Mouse (Mus musculus) embryonic fibroblast, embryonic 13.5 days (primary cell): ENCODE results near the gene Tnfsf11. TPM values are rescaled to one million over a fixed set of nuclear protein-coding genes. Genes with fewer than 3 reads are reported as not detected.

Experiments
- H3K27ac ChIP-seq: 2 replicates; pipeline ENCODE4 v1.5.1; 2012; ENCODE audit warnings: low read length, control low read depth, inconsistent platforms; ENCODE audit not compliant: insufficient read depth
- H3K4me1 ChIP-seq: 2 replicates; pipeline ENCODE4 v1.6.1; 2011; ENCODE audit warnings: low read length; ENCODE audit not compliant: control insufficient read depth, insufficient read depth
- H3K4me3 ChIP-seq: 2 replicates; pipeline ENCODE4 v1.5.1; 2011; ENCODE audit warnings: mild to moderate bottlenecking, control low read depth, low read length; ENCODE audit not compliant: insufficient read depth
- CTCF ChIP-seq: IDR thresholded peaks from 2 replicates; pipeline ENCODE4 v1.5.1; 2011; ENCODE audit warnings: mild to moderate bottlenecking, control low read depth, low read length, moderate library complexity, borderline replicate concordance; ENCODE audit not compliant: insufficient read depth
- POLR2A ChIP-seq: IDR thresholded peaks from 2 replicates; pipeline ENCODE4 v1.6.1; 2011; ENCODE audit warnings: low read depth, mild to moderate bottlenecking, control low read depth, low read length, moderate library complexity
- polyA plus RNA-seq: library from polyadenylated mRNA; stranded (reverse); fragments of >200 nt; gene quantifications from 2 replicates; pipeline ENCODE4 v1.2.4, GENCODE M21; 2011; ENCODE audit warnings: low read depth; ENCODE audit not compliant: missing spikeins, insufficient read length

Gene Tnfsf11
- polyA plus RNA-seq = 7.5 and 7.7 TPM in 2 replicates

DNA sequence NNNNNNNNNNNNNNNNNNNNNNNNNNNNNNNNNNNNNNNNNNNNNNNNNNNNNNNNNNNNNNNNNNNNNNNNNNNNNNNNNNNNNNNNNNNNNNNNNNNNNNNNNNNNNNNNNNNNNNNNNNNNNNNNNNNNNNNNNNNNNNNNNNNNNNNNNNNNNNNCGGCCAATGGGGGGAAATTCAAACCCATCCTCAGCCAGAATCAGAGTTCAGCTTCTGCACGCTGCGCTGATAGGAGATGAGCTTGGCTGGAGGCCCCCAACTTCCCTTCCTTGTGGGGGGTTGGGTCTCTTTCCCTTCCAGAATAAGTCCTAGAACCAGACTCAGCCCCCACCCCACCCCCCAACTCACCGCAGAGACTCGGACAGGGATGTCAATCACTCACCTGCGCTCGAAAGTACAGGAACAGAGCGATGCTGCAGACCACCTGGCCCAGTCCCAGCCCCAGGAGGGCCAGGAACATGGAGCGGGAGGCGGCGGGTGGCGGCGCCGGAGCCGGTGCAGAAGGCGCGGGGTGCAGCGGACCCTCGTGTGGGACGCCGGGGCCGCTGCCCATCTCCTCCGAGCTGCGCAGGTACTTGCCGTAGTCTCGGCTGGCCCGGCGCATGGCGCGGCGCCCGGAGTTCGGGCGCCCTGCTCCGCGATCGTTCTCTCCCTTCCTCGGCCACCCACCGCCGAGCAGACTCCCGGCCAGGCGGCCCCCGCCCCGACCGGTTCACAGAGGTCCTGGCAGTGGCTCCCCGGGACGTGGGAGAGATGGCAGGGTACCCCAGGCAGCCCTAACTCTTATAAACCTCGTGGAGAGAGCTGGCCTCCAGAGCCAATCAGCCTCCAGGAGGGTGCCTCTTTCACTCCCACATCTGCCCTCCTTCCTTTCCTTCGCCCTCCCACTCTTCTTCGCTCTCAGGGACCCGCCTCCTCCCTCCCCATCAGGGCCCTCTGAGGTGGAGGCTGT lies at the start of gene Tnfsf11:
TSS of gene Tnfsf11 (minus strand) at position 758 of the 952 bp plus-strand sequence.
- Histone ChIP-seq H3K4me1 (peaks cover 3% of the 10 kb centered on the region; the same call in 1 of the 2 replicates), H3K27ac (no peak within 1 kb of the TSS), H3K4me3 (peak within 1 kb of the TSS; percentile 59)
- TF ChIP-seq CTCF = no peak
- peak; percentile 44; the same call in 1 of the 2 replicates for TF ChIP-seq POLR2A

DNA sequence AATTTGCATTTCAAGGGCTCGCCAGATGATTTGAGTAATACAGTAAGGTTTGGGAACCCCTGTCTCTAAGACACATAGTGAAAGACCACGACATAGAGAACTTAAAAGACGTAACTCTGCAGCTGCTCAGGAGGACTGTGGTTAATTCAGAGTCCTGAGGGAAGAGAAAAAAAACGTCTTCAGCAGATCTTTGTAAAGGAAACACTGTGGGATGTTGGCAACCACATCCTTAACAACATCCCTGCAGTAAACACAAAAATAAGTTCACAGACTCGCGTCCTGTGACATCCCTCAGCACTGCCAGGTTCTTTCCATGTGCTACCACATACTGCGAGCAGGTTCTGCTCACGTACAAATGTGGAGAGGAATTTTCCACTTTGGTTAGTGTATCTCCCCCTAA lies 48.9 kb upstream of the Tnfsf11 start:
- Histone ChIP-seq H3K4me1 (peaks cover 7% of the 10 kb centered on the region; the same call in 1 of the 2 replicates), H3K4me3 (no peak overlapping the region), H3K27ac (no peak overlapping the region)
- TF ChIP-seq CTCF (no peak), POLR2A (no peak)

DNA sequence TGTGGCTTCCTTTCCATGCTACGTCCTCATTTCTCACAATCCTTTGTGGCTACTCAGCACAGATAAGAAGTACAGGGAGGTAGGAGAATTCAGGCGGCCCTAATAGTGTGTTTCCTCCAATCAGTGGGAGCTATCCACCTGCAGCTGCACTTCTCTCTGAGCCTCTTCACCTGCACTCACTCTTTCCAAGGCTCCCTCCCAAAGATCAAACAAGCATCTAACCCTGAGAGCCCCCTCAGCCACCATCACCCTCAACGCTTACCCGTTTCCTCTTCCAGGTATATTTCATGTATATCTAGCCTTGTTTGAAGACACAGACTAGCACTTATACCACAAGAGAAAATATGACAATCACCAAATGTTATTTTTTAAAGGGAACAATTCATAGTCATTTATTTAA lies 47.5 kb upstream of the Tnfsf11 start:
- Histone ChIP-seq H3K4me3 (no peak overlapping the region), H3K27ac (no peak overlapping the region), H3K4me1 (peaks cover 7% of the 10 kb centered on the region; the same call in 1 of the 2 replicates)
- TF ChIP-seq CTCF (no peak), POLR2A (no peak)

DNA sequence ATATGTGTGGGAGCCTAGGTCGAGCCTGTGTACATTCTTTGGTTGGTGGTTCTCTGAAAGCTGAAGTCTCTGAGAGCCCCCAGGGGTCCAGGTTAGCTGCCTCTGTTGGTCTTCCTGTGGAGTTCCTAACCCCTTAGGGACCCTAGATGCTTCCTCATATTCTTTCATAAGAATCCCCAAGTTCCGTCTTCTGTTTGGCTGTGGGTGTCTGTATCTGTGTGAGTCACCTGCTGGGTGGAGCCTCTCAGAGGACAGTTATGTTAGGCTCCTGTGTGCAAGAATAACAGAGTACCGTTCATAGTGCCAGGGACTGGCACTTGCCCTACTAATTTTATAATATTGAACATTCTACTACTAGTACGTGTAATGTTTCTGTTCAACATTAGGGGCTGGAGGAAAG lies 45.0 kb upstream of the Tnfsf11 start:
- Histone ChIP-seq H3K4me3 (no peak overlapping the region), H3K27ac (no peak overlapping the region), H3K4me1 (peaks cover 7% of the 10 kb centered on the region; the same call in 1 of the 2 replicates)
- TF ChIP-seq CTCF = no peak
- no peak for TF ChIP-seq POLR2A

DNA sequence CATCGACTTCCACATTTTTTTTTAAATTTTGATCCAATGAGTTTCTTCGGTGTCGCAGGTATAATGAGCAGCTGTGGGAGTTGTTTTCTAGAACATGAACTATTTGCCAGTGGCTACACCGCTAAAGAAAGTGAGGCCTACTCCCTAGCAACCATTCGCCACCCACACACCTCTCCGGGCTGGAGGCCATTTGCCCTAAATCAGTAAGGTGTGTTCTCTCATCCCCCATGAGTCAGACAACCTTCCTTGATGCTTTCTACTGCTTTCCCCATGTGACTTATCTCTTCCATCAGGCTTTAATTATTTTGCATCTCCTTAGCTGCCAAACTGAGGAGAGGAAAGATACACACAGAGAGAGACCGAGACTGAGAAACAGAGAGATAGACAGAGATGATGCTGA lies 43.7 kb upstream of the Tnfsf11 start:
- Histone ChIP-seq H3K27ac (no peak overlapping the region), H3K4me3 (no peak overlapping the region), H3K4me1 (peaks cover 7% of the 10 kb centered on the region)
- TF ChIP-seq CTCF (no peak), POLR2A (no peak)

DNA sequence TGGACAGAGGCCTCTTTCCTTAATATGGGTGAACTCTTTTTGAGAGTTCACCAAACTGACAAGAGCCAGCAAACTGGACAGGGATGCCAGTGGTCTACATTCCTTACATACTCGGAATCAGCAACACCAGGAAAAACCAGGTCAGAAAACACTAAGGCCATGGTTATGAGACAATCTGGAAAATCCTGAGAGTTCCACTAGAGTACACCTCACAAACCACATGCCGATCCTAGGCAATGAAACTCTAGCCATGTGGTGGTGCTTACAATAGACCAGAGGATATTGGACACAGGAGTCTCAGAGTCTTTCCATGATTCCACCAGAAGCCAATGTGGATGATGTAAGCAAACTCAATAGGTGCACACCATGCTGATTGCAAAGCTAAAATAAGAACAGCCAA lies 39.9 kb upstream of the Tnfsf11 start:
- H3K4me1 ChIP-seq = peaks cover 1% of the 10 kb centered on the region
- no peak overlapping the region for H3K4me3 ChIP-seq
- H3K27ac ChIP-seq = no peak overlapping the region
- TF ChIP-seq CTCF (no peak), POLR2A (no peak)

DNA sequence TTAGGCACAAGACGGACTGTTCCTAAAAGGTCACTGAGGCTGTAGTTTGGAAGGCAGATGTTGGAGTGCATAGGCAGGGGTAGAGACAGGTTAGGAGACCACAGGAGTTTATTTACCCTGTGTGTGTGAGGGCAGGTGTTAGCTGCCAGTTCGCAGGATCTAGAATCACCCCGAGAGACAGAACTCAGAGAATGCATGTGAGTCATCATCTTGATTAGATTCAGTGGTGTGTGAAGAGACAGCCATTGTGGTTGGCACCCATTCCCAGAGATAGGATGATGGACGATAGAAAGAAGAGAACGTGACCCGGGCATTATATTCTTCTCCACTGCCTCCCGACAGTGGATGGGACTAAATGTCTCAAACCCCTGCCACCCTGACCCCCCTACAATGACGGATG lies 35.2 kb upstream of the Tnfsf11 start:
- Histone ChIP-seq H3K4me1 (no peaks in the 10 kb centered on the region; the same call in none of the 2 replicates), H3K4me3 (no peak overlapping the region), H3K27ac (no peak overlapping the region)
- TF ChIP-seq POLR2A (no peak), CTCF (no peak)

DNA sequence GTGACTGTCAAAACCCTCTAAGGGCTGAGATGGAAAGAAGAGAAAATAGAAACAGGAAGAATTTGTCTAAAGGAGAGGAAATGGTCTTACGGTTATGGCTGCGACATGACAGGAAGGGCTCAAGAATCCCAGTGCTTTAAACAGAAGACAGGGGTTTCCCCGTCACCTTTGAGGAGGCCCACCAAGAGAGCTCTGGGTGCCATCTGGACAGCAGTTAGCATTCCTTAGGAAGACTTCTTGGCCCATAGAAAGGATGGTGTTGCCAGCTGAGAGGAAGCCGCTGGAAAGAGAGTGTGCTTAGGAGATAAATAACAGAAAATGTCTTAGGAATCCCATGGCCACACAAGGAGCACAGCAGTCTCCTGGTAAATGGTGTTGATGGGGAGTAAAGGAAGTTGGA lies 34.3 kb upstream of the Tnfsf11 start:
- H3K27ac ChIP-seq = no peak overlapping the region
- TF ChIP-seq POLR2A = no peak
- TF ChIP-seq CTCF = no peak
- no peaks in the 10 kb centered on the region for H3K4me1 ChIP-seq
- no peak overlapping the region for H3K4me3 ChIP-seq

DNA sequence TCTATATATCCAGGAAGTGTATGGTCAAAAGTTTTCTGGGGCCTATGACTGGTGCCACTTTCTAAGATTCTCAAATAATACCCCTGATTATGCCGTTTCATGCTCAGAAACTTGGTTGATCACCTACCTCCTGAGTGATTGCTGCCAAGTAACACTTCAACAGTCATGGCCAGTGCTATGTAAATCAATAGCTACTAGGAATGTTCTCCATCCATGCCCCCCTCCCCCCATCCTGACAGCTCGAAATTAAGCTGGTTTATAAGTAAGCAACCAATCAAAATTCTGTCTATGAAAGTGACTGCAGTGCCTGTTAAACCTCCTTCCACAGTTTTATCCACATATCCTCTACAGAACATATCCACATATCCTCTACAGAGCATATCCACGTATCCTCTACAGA lies 25.5 kb upstream of the Tnfsf11 start:
- Histone ChIP-seq H3K27ac (no peak overlapping the region), H3K4me3 (no peak overlapping the region), H3K4me1 (peaks cover 12% of the 10 kb centered on the region)
- no peak for TF ChIP-seq CTCF
- TF ChIP-seq POLR2A = no peak

DNA sequence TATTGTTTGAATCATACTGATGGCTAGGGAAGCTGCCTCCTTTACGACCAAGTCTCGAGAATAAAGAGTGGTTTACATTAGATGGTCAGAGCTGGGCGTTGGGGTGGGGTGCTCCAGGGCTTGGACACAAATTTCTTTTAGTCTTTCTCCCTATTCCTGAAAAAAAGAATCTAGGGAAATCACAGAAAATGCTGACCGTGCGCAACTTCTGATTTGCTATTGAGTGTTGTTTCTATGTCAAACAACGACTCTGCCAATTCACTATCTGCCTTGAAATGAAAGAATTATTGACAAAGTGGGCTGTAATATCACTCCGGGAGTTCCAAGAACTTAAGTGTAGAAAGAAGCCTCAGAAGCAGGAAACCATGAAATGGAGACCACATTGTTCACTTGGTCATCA lies 23.5 kb upstream of the Tnfsf11 start:
- Histone ChIP-seq H3K4me1 (peaks cover 12% of the 10 kb centered on the region), H3K27ac (peak overlapping the region; percentile 83; the same call in 1 of the 2 replicates), H3K4me3 (no peak overlapping the region)
- TF ChIP-seq POLR2A = no peak
- TF ChIP-seq CTCF = no peak
